Mouse (Mus musculus) effector memory CD4-positive, alpha-beta T cell, adult 7 months (primary cell): ENCODE data around the gene Sv2a. TPM values are rescaled to one million over a fixed set of nuclear protein-coding genes. Genes with fewer than 3 reads are reported as not detected.

ENCODE experiments used
- polyA plus RNA-seq: library from polyadenylated mRNA; unstranded; fragments of 100-300 nt; shearing (Covaris generic); gene quantifications from one replicate; pipeline ENCODE4 v1.2.1, GENCODE M21; 2017

Gene Sv2a
- 0.40 TPM for polyA plus RNA-seq

GRCm38 (mm10) chr3:96180727-96181477, at the start of gene Sv2a:
Gene Sv2a (plus strand): TSS chr3:96181151.

GRCm38 (mm10) chr3:96161869-96162840, 18.8 kb upstream of the Sv2a start, which contains the start of gene Mtmr11:
Gene Mtmr11 (plus strand): TSS chr3:96162004.

GRCm38 (mm10) chr3:96172197-96173178, 8.5 kb upstream of the Sv2a start, which contains the start of gene Sf3b4:
Gene Sf3b4 (plus strand): TSS chr3:96172332.

GRCm38 (mm10) chr3:96219661-96220130, 38.7 kb downstream of the Sv2a start, which contains the start of the genes Bola1 and Hist2h2ab:
Gene Bola1 (minus strand): TSS chr3:96219709.
Gene Hist2h2ab (plus strand): TSS chr3:96219865.

GRCm38 (mm10) chr3:96220765-96221639, 40.1 kb downstream of the Sv2a start, which contains the start of the genes Hist2h2ac and Hist2h2be:
Gene Hist2h2ac (minus strand): TSS chr3:96220880.
Gene Hist2h2be (plus strand): TSS chr3:96221119.

GRCm38 (mm10) chr3:96238954-96239793, 58.2 kb downstream of the Sv2a start, which contains the start of gene Hist2h3c2:
Gene Hist2h3c2 (minus strand): TSS chr3:96239127.

GRCm38 (mm10) chr3:96239949-96240798, 59.2 kb downstream of the Sv2a start, which contains the start of gene Hist2h2aa2:
Gene Hist2h2aa2 (minus strand): TSS chr3:96240276.

Other genes with a start within 250 kb of the Sv2a start
- 4.8 TPM for gene Plekho1, start 185.2 kb upstream of the Sv2a start, polyA plus RNA-seq
- 19.4 TPM for gene Vps45, start 122.7 kb upstream of the Sv2a start, polyA plus RNA-seq
- gene Otud7b, start 76.6 kb upstream of the Sv2a start, polyA plus RNA-seq: 12.6 TPM
- 0.37 TPM for gene Mtmr11, start 19.1 kb upstream of the Sv2a start, polyA plus RNA-seq
- 123 TPM for gene Sf3b4, start 8.8 kb upstream of the Sv2a start, polyA plus RNA-seq
- 7.2 TPM for gene Bola1, start 38.6 kb downstream of the Sv2a start, polyA plus RNA-seq
- 1.2 TPM for gene Hist2h2ab, start 38.7 kb downstream of the Sv2a start, polyA plus RNA-seq
- gene Hist2h2ac, start 39.7 kb downstream of the Sv2a start, polyA plus RNA-seq: 9.3 TPM
- gene Hist2h2be, start 40.0 kb downstream of the Sv2a start, polyA plus RNA-seq: 1.2 TPM
- not detected for gene Hist2h3c2, start 58.0 kb downstream of the Sv2a start, polyA plus RNA-seq
- 35.5 TPM for gene Hist2h2aa2, start 59.1 kb downstream of the Sv2a start, polyA plus RNA-seq
- not detected for gene Hist2h2aa1, start 64.3 kb downstream of the Sv2a start, polyA plus RNA-seq
- not detected for gene Hist2h3c1, start 65.5 kb downstream of the Sv2a start, polyA plus RNA-seq
- 1.7 TPM for gene Hist2h4, start 82.2 kb downstream of the Sv2a start, polyA plus RNA-seq
- 5.1 TPM for gene Hist2h3b, start 87.5 kb downstream of the Sv2a start, polyA plus RNA-seq
- gene Hist2h2bb, start 88.6 kb downstream of the Sv2a start, polyA plus RNA-seq: 4.8 TPM
- not detected for gene Fcgr1, start 112.8 kb downstream of the Sv2a start, polyA plus RNA-seq